Mouse (Mus musculus): Measurements from ENCODE around the gene Mecp2. TPM values are rescaled to one million over a fixed set of nuclear protein-coding genes. Genes with fewer than 3 reads are reported as not detected.

The Mecp2 gene
- polyA plus RNA-seq (2012; rRNA removed) = 3.6 and 3.7 TPM in 2 replicates

DNA sequence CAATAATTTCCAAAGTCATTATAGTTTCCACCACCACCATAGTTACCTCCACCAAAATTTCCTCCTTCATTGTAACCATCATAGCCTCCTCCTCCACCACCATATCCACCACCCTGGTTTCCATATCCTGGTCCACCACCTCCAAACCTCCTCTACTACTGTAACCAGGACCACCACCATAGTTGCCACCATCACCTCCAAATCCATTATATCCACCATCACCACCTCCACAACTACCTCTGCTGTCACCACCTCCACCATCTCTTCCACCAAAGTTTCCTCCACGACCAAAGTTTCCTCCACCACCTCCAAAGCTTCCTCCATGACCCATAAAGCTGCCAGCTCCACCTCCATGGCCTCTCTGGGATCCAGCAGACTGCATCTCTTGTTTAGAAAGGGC, at the start of gene Mecp2:
TSS of gene Mecp2 (minus strand) at position 101 of the 400 bp plus-strand sequence.

DNA sequence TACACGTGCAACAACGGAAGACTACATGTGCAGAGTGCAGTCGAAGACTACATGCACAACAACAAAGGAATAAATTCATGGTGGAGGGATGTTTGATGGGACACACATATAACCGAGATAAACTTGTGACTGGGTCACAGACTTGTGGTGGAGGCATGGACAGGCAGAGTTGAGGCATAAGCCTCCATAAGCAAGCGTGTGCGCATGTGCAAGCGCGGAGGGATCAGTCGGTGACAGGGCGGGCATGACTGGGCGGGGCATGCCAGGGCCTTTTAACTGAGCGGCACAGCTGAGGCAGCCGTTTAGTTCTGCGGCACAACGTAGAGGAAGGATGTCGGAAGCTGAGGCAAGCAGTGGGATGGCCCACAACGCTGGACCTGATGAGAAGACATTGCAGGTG, 41.8 kb upstream of the Mecp2 start, which contains the start of gene Tktl1:
TSS of gene Tktl1 (plus strand) at position 301 of the 400 bp plus-strand sequence.

GRCm38 (mm10) chrX:74167738-74168137, 32.6 kb upstream of the Mecp2 start, which contains the start of gene Tex28:
Tex28 (minus strand) TSS chrX:74167838.

GRCm38 (mm10) chrX:74127164-74127563, 8.0 kb downstream of the Mecp2 start, which contains the start of gene Opn1mw:
Opn1mw (plus strand) TSS chrX:74127464.

DNA sequence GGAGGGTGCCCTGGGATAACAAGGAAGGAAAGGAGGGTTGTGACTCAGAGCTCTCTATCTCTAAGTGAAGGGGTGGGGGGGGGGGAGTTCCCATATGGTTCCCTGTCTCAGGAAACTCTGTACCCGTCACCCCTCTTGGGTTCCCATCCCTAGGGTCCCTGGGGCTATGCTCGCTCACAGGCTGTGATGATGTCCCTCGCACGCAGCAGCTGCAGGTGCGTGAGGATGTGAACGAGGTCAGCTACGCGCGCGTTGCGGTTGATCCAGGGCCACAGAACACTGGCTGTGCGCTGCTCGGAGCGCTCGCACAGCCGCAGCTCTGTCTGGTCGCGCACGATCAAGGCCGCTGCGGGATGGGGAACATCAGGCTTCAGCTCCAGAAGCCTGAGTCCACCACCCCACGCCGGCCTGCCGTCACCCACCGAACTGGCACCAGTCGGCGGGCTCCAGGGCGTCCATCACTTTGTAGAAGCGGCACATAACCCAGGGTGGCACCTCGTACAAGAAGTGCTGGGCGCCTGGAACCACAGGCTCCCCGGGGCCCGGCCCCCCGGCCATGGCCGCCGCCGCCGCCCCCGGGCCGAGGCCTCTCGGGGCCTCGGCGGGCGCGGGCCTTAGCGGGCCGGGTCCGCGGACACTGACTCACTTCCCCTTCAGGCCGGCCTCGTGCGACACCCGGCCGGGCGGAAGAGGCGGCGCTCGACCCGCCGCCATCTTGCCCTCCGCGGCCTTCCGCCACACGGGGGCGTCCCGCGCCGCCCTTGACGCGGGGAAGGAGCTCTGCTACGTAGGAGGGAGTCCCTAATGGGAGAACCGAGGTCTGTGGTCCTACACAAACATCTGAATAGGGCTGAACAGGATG, 111.7 kb downstream of the Mecp2 start, which contains the start of gene Irak1:
TSS of gene Irak1 (minus strand) at position 731 of the 862 bp plus-strand sequence.

Other genes starting within 250 kb of the Mecp2 start
- 0.15 and 0.19 TPM in 2 replicates for gene Avpr2, start 243.3 kb downstream of the Mecp2 start, polyA plus RNA-seq (2012; rRNA removed)
- 36.2 and 46.4 TPM in 2 replicates for gene L1cam, start 239.3 kb downstream of the Mecp2 start, polyA plus RNA-seq (2012; rRNA removed)
- gene Arhgap4, start 213.5 kb downstream of the Mecp2 start, polyA plus RNA-seq (2012; rRNA removed) = 15.2 and 16.6 TPM in 2 replicates
- 49.4 and 57.1 TPM in 2 replicates for gene Naa10, start 213.4 kb downstream of the Mecp2 start, polyA plus RNA-seq (2012; rRNA removed)
- gene Renbp, start 204.5 kb downstream of the Mecp2 start, polyA plus RNA-seq (2012; rRNA removed) = 5.4 TPM in 2 replicates
- 59.4 and 73.4 TPM in 2 replicates for gene Hcfc1, start 169.0 kb downstream of the Mecp2 start, polyA plus RNA-seq (2012; rRNA removed)
- 168 and 173 TPM in 2 replicates for gene Irak1, start 111.4 kb downstream of the Mecp2 start, polyA plus RNA-seq (2012; rRNA removed)
- gene Opn1mw, start 7.9 kb downstream of the Mecp2 start, polyA plus RNA-seq (2012; rRNA removed) = not detected in 2 replicates
- gene Tex28, start 32.5 kb upstream of the Mecp2 start, polyA plus RNA-seq (2012; rRNA removed) = not detected in 2 replicates
- not detected in 2 replicates for gene Tktl1, start 41.9 kb upstream of the Mecp2 start, polyA plus RNA-seq (2012; rRNA removed)
- 985 and 1,044 TPM in 2 replicates for gene Flna, start 114.5 kb upstream of the Mecp2 start, polyA plus RNA-seq (2012; rRNA removed)
- 48.3 and 63.7 TPM in 2 replicates for gene Emd, start 119.3 kb upstream of the Mecp2 start, polyA plus RNA-seq (2012; rRNA removed)
- 1,225 and 1,400 TPM in 2 replicates for gene Rpl10, start 135.4 kb upstream of the Mecp2 start, polyA plus RNA-seq (2012; rRNA removed)
- 121 and 127 TPM in 2 replicates for gene Taz, start 146.5 kb upstream of the Mecp2 start, polyA plus RNA-seq (2012; rRNA removed)
- 18.3 and 18.9 TPM in 2 replicates for gene Dnase1l1, start 147.0 kb upstream of the Mecp2 start, polyA plus RNA-seq (2012; rRNA removed)
- gene Atp6ap1, start 161.7 kb upstream of the Mecp2 start, polyA plus RNA-seq (2012; rRNA removed) = 324 and 365 TPM in 2 replicates
- 94.5 and 119 TPM in 2 replicates for gene Gdi1, start 169.6 kb upstream of the Mecp2 start, polyA plus RNA-seq (2012; rRNA removed)
- gene Fam50a, start 177.7 kb upstream of the Mecp2 start, polyA plus RNA-seq (2012; rRNA removed) = 11.6 and 17.5 TPM in 2 replicates
- gene Plxna3, start 193.7 kb upstream of the Mecp2 start, polyA plus RNA-seq (2012; rRNA removed) = 13.9 and 16.8 TPM in 2 replicates
- gene Lage3, start 218.3 kb upstream of the Mecp2 start, polyA plus RNA-seq (2012; rRNA removed) = 35.5 and 37.4 TPM in 2 replicates
- gene Ubl4a, start 237.9 kb upstream of the Mecp2 start, polyA plus RNA-seq (2012; rRNA removed) = 38.4 and 49.9 TPM in 2 replicates
- 19.5 and 23.5 TPM in 2 replicates for gene Slc10a3, start 238.0 kb upstream of the Mecp2 start, polyA plus RNA-seq (2012; rRNA removed)

Measured in colon, adult 2 months (tissue).